Mouse (Mus musculus) cerebellum, adult 9-11 months (tissue): ENCODE measurements at regions not wholly inside any gene's neighbourhood (a gene's known extent, or its start where the extent isn't known, plus 50 kb on each side); places are given as distances from the start of the nearest gene placed in this dataset.
A peak's percentile ranks its signal among the peaks of the same experiment; 100 is the strongest.

Experiments
- DNase-seq: peaks from one replicate; pipeline ENCODE4 v3.0.0; 2022

- peak; percentile 7 for DNase-seq
These were observed 127.8 kb downstream of the Stk31 start for GRCm38 (mm10) chr6:49523184-49523583.

GRCm38 (mm10) chr6:49523696-49524095 is 128.3 kb downstream of the Stk31 start:
- DNase-seq: no peak

DNA sequence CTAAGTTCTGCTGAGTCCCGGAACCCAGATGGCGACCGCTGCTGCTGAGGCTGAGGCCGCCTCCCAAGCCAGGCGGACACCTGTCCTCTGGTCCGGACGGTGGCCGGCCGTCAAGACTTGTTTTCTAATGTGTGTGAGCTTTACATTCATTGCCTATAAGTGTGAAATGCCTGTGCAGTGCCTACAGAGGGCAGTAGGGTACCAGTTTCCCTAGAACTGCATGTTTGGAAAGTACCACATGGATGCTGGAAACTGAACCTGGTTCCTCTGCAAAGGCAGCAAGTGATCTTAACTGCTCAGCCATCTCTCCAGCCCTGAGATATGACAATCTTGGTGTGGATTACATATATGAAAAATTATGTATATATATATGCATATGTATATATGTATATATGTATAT is 138.6 kb downstream of the Stk31 start:
- no peak for DNase-seq

GRCm38 (mm10) chr6:49534551-49534950 is 139.1 kb downstream of the Stk31 start:
- no peak for DNase-seq

GRCm38 (mm10) chr6:49544946-49545345 is 149.5 kb downstream of the Stk31 start:
- DNase-seq: no peak

DNA sequence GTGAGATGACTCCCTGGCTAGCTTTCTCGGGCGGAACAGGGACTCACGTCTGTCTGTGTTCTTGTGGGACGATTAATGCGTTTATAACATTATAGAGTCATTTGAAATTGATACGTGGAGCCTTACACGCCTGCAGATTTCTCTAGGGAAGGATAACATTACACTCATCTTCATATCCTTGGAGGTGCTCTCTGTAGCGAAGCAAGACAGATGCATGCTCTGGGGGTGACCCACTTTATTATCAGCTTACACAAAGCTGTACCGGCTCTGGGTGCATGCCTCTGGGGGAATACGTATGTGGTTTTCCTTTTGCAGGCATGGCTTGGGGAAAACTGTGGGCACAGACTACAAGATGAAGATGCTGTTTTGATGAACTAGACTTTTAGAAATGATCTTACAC is 159.7 kb downstream of the Stk31 start:
- no peak for DNase-seq

GRCm38 (mm10) chr6:49558508-49558907 is 163.1 kb downstream of the Stk31 start:
- no peak for DNase-seq

DNA sequence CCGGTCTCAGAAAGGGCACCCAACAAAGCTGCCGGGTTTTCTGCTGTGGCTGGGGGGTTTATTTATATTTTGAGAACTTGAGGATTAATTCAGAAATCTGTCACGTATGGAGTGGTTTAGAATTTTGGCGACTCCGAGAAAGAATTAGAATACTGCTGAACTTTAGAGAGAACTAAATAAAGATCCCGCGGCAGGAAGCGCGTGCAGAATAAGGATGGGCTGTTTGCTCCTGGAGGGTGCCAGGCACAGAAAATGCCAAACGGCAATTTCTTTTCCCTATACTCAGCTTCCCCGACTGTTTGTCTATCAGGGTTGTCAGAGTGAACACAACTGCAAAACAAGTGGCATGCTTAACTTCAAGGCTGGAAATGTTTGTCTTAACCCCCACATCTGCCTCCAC is 163.7 kb downstream of the Stk31 start:
- DNase-seq: no peak

GRCm38 (mm10) chr6:49578340-49578739 is 182.9 kb downstream of the Stk31 start:
- no peak for DNase-seq

DNA sequence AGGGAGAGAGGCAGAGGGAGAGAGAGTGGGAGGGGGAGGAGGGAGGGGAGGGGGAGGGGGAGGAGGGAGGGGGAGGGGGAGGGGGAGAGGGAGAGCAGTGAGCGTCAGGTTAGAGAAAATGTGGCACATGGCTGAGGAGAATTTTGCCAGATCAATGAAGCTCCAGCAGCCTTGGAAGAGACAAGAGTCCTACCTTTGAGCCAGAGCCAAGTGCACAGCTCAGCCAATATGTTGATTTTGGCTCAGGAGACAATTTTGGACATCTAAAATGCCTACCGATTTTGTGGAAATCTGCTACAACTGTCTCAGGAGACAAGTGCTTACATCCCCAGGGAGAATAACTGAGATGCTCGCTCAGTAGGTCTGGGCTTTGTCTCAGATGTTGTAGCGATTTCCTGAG is 184.3 kb downstream of the Stk31 start:
- DNase-seq: peak; percentile 72

- no peak for DNase-seq
These were observed 186.8 kb downstream of the Stk31 start for GRCm38 (mm10) chr6:49582040-49582707.

GRCm38 (mm10) chr6:49586553-49586952 is 191.1 kb downstream of the Stk31 start:
- DNase-seq: no peak

DNA sequence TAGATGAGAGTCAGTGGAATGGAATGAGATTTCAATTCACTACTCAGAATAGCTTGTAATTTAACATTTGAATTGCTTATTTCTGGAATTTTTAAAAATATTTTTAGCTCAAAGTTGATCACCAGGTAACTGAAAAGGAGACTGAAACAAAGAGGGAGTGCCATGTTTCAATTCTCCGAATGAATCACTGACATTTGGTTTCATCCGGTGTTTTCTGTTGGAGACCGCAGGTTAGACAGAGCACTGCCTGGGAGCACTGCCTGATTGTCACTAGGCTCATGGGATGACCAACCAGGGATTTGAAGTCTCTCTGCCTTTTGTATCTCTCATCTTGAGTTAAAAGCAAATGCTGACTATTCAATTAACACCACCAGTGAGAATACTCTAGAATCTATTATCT is 193.3 kb downstream of the Stk31 start:
- no peak for DNase-seq

- peak; percentile 91 for DNase-seq
These were observed 195.7 kb downstream of the Stk31 start for GRCm38 (mm10) chr6:49590927-49591631.

- DNase-seq: no peak
These were observed 196.2 kb downstream of the Stk31 start for GRCm38 (mm10) chr6:49591632-49592000.

GRCm38 (mm10) chr6:49592676-49593075 is 197.3 kb downstream of the Stk31 start:
- no peak for DNase-seq

DNA sequence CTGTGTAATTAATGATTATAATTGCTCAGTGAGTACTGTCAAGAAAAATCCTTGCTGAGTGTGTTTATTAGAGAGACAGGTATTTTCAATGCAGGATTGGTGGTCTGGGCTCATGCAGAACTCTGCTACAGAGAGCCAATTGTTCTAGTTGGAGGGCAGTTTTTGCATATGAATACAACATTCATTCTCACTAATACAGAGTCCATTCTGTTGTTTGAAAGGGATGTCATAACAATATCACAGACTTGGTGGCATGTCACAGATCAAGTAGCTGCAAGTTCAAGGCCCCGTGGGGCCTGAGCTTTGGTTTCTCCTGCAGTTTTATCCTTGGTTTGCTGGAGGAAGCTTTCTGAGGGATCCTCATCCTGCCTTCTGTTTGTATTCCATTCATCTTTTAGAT is 207.8 kb downstream of the Stk31 start:
- no peak for DNase-seq

- DNase-seq: no peak
These were observed 208.4 kb downstream of the Stk31 start for GRCm38 (mm10) chr6:49603844-49604243.

- DNase-seq: no peak
These were observed 210.6 kb downstream of the Stk31 start for GRCm38 (mm10) chr6:49606028-49606427.

- DNase-seq: no peak
These were observed 211.3 kb downstream of the Stk31 start for GRCm38 (mm10) chr6:49606626-49607158.

DNA sequence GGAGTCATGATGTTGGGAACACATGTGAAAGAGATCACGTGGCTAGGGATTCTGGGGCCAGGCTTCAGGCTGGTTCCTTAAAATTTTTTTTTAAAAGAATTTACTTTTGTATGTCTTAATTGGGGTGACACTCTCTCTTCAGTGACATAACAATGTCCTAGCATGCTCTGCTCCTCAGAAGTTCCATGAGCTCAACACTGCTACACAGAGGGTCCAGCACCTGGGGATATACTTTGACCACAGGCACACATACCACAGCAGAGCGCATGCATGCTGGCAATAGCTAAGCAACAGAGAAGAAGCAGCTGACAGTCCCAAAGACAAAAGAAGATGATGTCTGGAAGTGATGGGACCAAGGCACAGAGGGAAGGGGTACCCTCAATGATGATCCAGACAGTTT is 198.4 kb upstream of the Npy start:
- DNase-seq: no peak

- DNase-seq: no peak
These were observed 197.9 kb upstream of the Npy start for GRCm38 (mm10) chr6:49624564-49624963.

- no peak for DNase-seq
These were observed 188.9 kb upstream of the Npy start for GRCm38 (mm10) chr6:49633470-49634095.

GRCm38 (mm10) chr6:49637654-49638053 is 184.9 kb upstream of the Npy start:
- DNase-seq: no peak
